Mouse (Mus musculus) c-Kit-positive CD71-positive TER-119-positive erythroid progenitor cells, embryonic 14.5 days (primary cell): Measurements from ENCODE around the gene Cope.
A peak's percentile ranks its signal among the peaks of the same experiment; 100 is the strongest.

Experiments used
- DNase-seq: peaks from one replicate; pipeline ENCODE4 v3.0.0-alpha.2; 2013; ENCODE audit warnings: low spot score

Cope gene

GRCm38 (mm10) chr8:70302358-70302890, at the start of gene Cope, which contains the start of gene Ddx49:
TSS of gene Cope (plus strand) at chr8:70302518.
TSS of gene Ddx49 (minus strand) at chr8:70302489.
- DNase-seq, result peak; percentile 88

GRCm38 (mm10) chr8:70254628-70255027, 47.7 kb upstream of the Cope start:
- no peak for DNase-seq

DNA sequence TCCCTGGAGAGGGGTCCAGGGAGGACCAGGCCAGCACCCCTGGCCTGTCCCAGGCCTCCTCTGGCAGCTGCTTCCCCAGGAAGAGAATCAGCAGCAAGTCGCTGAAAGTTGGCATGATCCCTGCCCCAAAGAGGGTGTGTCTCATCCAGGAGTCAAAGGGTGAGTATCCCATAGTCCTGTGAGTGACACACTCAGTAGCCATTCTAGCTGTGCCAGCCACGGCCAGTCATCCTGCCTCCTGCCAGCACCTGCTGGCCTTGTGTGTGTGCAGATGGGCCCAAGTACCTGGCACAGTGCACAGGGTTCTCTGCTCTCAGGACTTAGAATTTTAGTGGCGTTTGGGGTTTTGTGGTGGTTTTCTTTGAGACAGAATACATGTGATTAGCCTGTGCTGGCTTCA, 44.9 kb upstream of the Cope start:
- DNase-seq, result no peak

- no peak for DNase-seq
These were observed 43.7 kb upstream of the Cope start for GRCm38 (mm10) chr8:70258600-70258999.

- DNase-seq, result no peak
These were observed 43.3 kb upstream of the Cope start for GRCm38 (mm10) chr8:70259043-70259442.

GRCm38 (mm10) chr8:70267674-70268073, 34.6 kb upstream of the Cope start:
- no peak for DNase-seq

- DNase-seq, result no peak
These were observed 34.0 kb upstream of the Cope start for GRCm38 (mm10) chr8:70268311-70268710.

- DNase-seq, result no peak
These were observed 33.3 kb upstream of the Cope start for GRCm38 (mm10) chr8:70268799-70269565.

DNA sequence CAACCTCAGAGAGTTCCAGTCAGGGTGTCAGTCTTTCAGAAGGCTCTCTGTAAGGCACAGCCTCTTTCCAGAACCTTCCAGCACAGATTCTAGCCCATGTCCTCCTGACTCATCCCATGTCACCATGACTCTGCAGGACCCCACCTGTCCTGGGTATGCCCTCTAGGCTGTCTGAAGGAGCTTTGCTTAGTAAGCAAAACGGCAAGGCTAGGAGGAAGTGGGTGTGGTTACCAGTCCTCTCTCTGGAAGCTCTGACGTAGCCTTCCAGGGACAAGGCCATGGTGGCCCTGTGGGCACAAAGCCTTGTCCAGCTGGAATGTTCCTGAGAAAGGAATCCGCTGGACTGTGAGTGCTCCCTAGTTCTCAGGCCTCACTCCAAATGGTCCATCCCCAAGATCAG, 29.4 kb upstream of the Cope start:
- no peak for DNase-seq

DNA sequence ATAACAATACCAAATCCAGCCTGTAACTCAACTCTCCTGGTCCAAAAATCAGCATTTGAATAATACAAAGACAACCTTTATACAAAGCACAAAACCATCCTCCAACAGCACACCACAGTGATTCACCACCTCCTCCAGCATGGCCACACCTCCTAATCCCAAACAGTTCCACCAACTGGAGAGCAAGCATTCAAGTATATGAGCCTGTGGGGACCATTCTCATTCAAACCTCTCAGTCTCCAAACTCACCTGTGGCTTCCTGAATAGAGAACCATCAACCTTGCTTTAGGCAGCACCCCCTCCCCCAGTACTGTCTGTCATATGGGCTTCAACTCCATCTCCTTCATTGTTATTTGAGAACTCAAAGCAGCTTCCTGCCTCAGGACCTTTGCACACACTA, 28.0 kb upstream of the Cope start:
- DNase-seq, result no peak

DNA sequence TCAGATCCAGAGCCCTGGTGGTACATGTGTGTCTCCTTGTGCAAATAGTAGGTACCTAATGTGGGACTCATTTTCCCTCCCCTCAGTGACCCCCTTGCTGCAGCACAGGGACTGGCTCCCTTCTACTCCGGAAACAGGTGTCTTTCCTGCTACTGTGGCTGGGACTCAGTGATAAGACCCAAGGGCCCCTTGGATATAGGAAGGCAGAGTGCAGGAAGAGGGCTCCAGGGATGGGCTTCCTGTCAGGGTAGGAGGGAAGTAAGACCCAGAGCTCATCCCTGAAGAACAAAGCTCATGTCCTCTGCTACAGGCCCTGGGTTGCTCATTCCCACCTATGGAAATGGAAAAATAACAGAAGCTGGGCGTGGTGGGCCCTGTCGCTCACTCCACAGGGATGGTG, 25.8 kb upstream of the Cope start:
- no peak for DNase-seq

DNA sequence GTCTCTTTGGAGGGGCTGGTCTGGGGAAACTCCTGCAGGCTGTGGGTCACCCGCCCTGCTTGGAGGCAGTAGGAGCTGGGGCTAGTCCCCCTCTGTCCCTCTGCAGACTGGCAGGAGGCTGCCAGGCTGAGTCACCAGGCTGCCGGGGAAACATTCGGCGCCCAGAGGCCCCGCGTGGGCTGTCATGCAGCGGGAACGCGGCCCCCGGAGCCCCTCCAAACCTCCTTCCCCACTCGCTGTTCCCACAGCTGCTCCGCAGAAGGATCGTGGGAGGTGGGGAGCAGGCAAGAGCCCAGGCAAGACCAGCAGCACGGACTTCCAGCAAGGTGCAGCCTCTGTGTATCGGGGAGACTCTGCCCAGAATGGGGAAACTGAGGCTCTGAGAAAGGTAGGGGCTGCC, 24.1 kb upstream of the Cope start:
- no peak for DNase-seq

DNA sequence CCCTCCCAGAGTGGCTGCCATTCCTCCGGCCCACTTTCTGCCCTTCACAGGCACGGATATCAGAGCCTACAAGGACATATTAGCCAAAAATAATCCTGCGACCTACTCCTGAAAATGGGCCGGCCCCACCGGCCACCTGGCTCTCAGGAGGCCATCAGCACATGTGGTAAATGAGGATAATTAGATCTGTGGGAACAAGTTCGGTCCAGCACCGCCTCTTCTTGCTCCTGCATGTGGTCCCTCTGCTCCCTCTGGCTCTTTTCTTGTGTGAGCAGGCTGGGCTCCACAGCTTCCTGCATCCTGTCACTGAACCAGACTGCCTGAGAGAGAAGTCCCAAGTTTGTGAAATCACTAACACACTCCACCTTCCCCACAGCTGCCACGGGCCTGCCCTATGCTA, 23.1 kb upstream of the Cope start:
- no peak for DNase-seq

DNA sequence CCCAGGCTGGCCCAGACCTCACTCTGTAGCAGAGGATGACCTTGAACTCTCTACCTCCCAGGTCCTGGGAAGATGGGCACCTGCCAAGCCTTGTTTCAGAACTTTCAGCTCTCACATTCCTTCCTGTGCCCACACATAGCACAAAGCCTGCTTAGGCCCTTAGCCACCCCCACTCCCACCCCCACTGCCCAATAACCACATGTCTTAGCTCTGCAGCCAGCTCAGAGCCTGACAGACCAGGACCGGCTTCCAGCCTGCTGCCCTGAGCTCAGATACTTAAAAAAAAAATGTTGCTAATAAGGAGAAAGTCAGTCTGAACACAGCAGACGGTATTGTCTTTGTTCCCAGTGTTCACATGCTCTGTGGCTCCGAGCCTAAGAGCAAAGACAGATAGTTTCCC, 21.3 kb upstream of the Cope start:
- no peak for DNase-seq

- DNase-seq, result peak; percentile 57
These were observed 19.6 kb upstream of the Cope start, which contains the start of gene Homer3 for GRCm38 (mm10) chr8:70282603-70283135. TSS of gene Homer3 (plus strand) at chr8:70282827.

GRCm38 (mm10) chr8:70283136-70284077, 18.9 kb upstream of the Cope start:
- DNase-seq, result no peak

- DNase-seq, result no peak
These were observed 17.9 kb upstream of the Cope start for GRCm38 (mm10) chr8:70284421-70284820.

- DNase-seq, result no peak
These were observed 17.0 kb upstream of the Cope start for GRCm38 (mm10) chr8:70285304-70285703.

- no peak for DNase-seq
These were observed 15.6 kb upstream of the Cope start for GRCm38 (mm10) chr8:70286737-70287136.

- no peak for DNase-seq
These were observed 8.3 kb upstream of the Cope start for GRCm38 (mm10) chr8:70293988-70294405.

- DNase-seq, result no peak
These were observed 1.4 kb upstream of the Cope start for GRCm38 (mm10) chr8:70300881-70301280.

- no peak for DNase-seq
These were observed 583 bp downstream of the Cope start for GRCm38 (mm10) chr8:70302901-70303300.
